Mouse (Mus musculus) cerebellum, adult 11-12 months (tissue): ENCODE measurements around the gene Klhl32.
"Not testable (repeated sequence)": the region's sequence is repeated elsewhere in the genome, so short reads cannot be mapped to it uniquely, and the experiment has no call there.

ENCODE experiments used
- DNase-seq: peaks from one replicate; pipeline ENCODE4 v3.0.0; 2022

Gene Klhl32

GRCm38 (mm10) chr4:24793726-24794345, 57.1 kb downstream of the Klhl32 start:
- DNase-seq, result no peak

- DNase-seq, result no peak
Observed at GRCm38 (mm10) chr4:24792416-24792981, 58.4 kb downstream of the Klhl32 start.

- no peak for DNase-seq
Observed at GRCm38 (mm10) chr4:24789331-24789730, 61.6 kb downstream of the Klhl32 start.

GRCm38 (mm10) chr4:24785757-24786532, 65.0 kb downstream of the Klhl32 start:
- DNase-seq, result no peak

- no peak for DNase-seq
Observed at GRCm38 (mm10) chr4:24765919-24766318, 85.0 kb downstream of the Klhl32 start.

GRCm38 (mm10) chr4:24765469-24765868, 85.5 kb downstream of the Klhl32 start:
- no peak for DNase-seq

- DNase-seq, result no peak
Observed at GRCm38 (mm10) chr4:24764558-24764957, 86.4 kb downstream of the Klhl32 start.

- peak; percentile 47 for DNase-seq
Observed at GRCm38 (mm10) chr4:24763451-24763850, 87.5 kb downstream of the Klhl32 start.

- peak; percentile 44 for DNase-seq
Observed at GRCm38 (mm10) chr4:24758954-24759353, 92.0 kb downstream of the Klhl32 start.

- DNase-seq, result no peak
Observed at GRCm38 (mm10) chr4:24752517-24753208, 98.3 kb downstream of the Klhl32 start.

GRCm38 (mm10) chr4:24737080-24737479, 113.8 kb downstream of the Klhl32 start:
- DNase-seq, result no peak

GRCm38 (mm10) chr4:24720834-24721233, 130.1 kb downstream of the Klhl32 start:
- DNase-seq, result peak; percentile 23

GRCm38 (mm10) chr4:24715559-24715958, 135.4 kb downstream of the Klhl32 start:
- no peak for DNase-seq

GRCm38 (mm10) chr4:24714367-24714766, 136.6 kb downstream of the Klhl32 start:
- no peak for DNase-seq

GRCm38 (mm10) chr4:24698528-24699117, 152.3 kb downstream of the Klhl32 start:
- no peak for DNase-seq

- no peak for DNase-seq
Observed at GRCm38 (mm10) chr4:24680080-24680479, 170.8 kb downstream of the Klhl32 start.

- DNase-seq, result no peak
Observed at GRCm38 (mm10) chr4:24670007-24670406, 180.9 kb downstream of the Klhl32 start.

- no peak for DNase-seq
Observed at GRCm38 (mm10) chr4:24659218-24659617, 191.7 kb downstream of the Klhl32 start.

GRCm38 (mm10) chr4:24644735-24645134, 206.2 kb downstream of the Klhl32 start:
- not testable (repeated sequence) for DNase-seq

- no peak for DNase-seq
Observed at GRCm38 (mm10) chr4:24642306-24642705, 208.6 kb downstream of the Klhl32 start.

- peak; percentile 71 for DNase-seq
Observed at GRCm38 (mm10) chr4:24631177-24631911, 219.6 kb downstream of the Klhl32 start.

- DNase-seq, result no peak
Observed at GRCm38 (mm10) chr4:24630430-24630829, 220.5 kb downstream of the Klhl32 start.
